Mouse (Mus musculus): ENCODE results near the gene Gas6. TPM values are rescaled to one million over a fixed set of nuclear protein-coding genes. Genes with fewer than 3 reads are reported as not detected.

The Gas6 gene
- polyA plus RNA-seq, 1 experiment from 2014 or later, result 13.9 TPM

- H3K27me3 ChIP-seq, result peaks cover 3% of the 10 kb centered on the region; the same call in 1 of the 2 replicates
- no peak overlapping the region for H3K9ac ChIP-seq
- no peak overlapping the region for H3K4me2 ChIP-seq
- 91% methylated on average over 6 of the region's 6 CpGs for WGBS
- no peaks in the 10 kb centered on the region for H3K9me3 ChIP-seq
- ATAC-seq (ENCODE audit: low FRiP score), result no peak
- H3K27ac ChIP-seq, result no peak overlapping the region
- no peaks in the 10 kb centered on the region for H3K4me1 ChIP-seq
- H3K36me3 ChIP-seq (replicated peaks), result no peaks in the 10 kb centered on the region
- H3K4me3 ChIP-seq (replicated peaks), result no peak overlapping the region
These were observed 47.8 kb downstream of the Gas6 start for GRCm38 (mm10) chr8:13446456-13446855.

- no peak overlapping the region for H3K27ac ChIP-seq
- no peaks in the 10 kb centered on the region for H3K4me1 ChIP-seq
- WGBS, result 94% methylated on average over 2 of the region's 2 CpGs
- H3K4me2 ChIP-seq, result no peak overlapping the region
- H3K4me3 ChIP-seq (replicated peaks), result no peak overlapping the region
- no peaks in the 10 kb centered on the region for H3K9me3 ChIP-seq
- ATAC-seq (ENCODE audit: low FRiP score), result no peak
- no peaks in the 10 kb centered on the region for H3K36me3 ChIP-seq (replicated peaks)
- H3K9ac ChIP-seq, result no peak overlapping the region
- H3K27me3 ChIP-seq, result no peaks in the 10 kb centered on the region
These were observed 52.1 kb downstream of the Gas6 start for GRCm38 (mm10) chr8:13442152-13442551.

DNA sequence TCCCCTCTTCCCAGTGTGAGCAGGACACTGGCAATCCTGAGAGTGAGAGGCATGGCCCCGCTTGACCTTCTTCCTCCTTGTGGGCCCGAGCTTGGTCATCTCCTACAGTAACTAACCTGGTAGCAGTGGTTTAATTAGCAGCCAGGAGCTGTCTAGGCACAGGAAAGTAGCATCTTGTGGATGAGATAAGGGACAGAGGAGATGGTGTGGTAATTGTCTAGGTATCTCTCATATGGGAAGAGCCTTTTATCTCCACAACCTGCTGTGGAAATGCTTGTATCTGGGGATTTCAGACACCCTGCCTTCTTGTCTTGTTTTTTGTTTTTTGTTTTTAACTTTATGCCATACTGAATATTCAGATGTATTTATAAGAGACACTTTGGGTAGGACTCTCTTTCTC, 56.8 kb downstream of the Gas6 start:
- 88% methylated on average over 2 of the region's 2 CpGs for WGBS
- no peak for ATAC-seq (ENCODE audit: low FRiP score)
- Histone ChIP-seq H3K4me1 (peaks cover 13% of the 10 kb centered on the region; the same call in 1 of the 2 replicates), H3K36me3 (replicated peaks) (no peaks in the 10 kb centered on the region), H3K9ac (no peak overlapping the region), H3K4me3 (replicated peaks) (no peak overlapping the region), H3K4me2 (no peak overlapping the region), H3K27me3 (peaks cover 27% of the 10 kb centered on the region), H3K9me3 (no peaks in the 10 kb centered on the region), H3K27ac (no peak overlapping the region)

DNA sequence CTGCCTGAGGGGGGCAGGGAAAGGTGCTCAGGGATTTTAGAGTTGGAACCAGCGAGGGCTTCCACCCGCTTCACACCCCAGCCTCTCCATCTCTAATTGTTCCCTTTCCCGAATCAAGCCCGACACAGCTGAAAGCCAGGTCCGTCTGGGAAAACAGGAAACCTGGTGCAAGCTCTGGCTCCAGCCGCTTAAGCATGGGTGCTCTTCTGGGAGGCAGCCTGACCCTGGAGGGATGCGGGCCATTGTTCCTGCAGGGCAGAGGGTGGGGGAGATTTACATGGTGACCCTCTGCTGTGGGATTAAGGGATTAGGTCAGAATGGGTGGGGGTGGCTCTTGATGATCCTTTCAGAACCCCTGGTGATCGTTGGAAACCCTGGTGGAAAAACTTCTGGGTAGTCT, 58.2 kb downstream of the Gas6 start:
- no peak overlapping the region for H3K9ac ChIP-seq
- H3K36me3 ChIP-seq (replicated peaks), result no peaks in the 10 kb centered on the region
- H3K9me3 ChIP-seq, result no peaks in the 10 kb centered on the region

GRCm38 (mm10) chr8:13434889-13435288, 59.4 kb downstream of the Gas6 start, which contains the start of gene Tmem255b:
TSS of gene Tmem255b (plus strand) at chr8:13435189.
- Histone ChIP-seq H3K9me3 (no peaks in the 10 kb centered on the region), H3K27me3 (peaks cover 27% of the 10 kb centered on the region), H3K36me3 (replicated peaks) (no peaks in the 10 kb centered on the region), H3K4me2 (peak within 1 kb of the TSS; percentile 24), H3K4me1 (peaks cover 13% of the 10 kb centered on the region; the same call in 1 of the 2 replicates), H3K9ac (no peak within 1 kb of the TSS), H3K4me3 (replicated peaks) (no peak within 1 kb of the TSS), H3K27ac (no peak within 1 kb of the TSS)
- ATAC-seq (ENCODE audit: low FRiP score), result no peak
- WGBS, result 13% methylated on average over 10 of the region's 10 CpGs

More for the DNA sequence above, 58.2 kb downstream of the Gas6 start:
- H3K4me2 ChIP-seq, result no peak overlapping the region
- H3K27ac ChIP-seq, result no peak overlapping the region
- ATAC-seq (ENCODE audit: low FRiP score), result no peak
- H3K4me3 ChIP-seq (replicated peaks), result no peak overlapping the region
- 6% methylated on average over 8 of the region's 8 CpGs for WGBS
- H3K4me1 ChIP-seq, result peaks cover 13% of the 10 kb centered on the region; the same call in 1 of the 2 replicates
- H3K27me3 ChIP-seq, result peaks cover 27% of the 10 kb centered on the region

GRCm38 (mm10) chr8:13433130-13433529, 61.2 kb downstream of the Gas6 start:
- no peak overlapping the region for H3K4me2 ChIP-seq
- H3K27me3 ChIP-seq, result peaks cover 27% of the 10 kb centered on the region
- H3K9ac ChIP-seq, result no peak overlapping the region
- no peak for ATAC-seq (ENCODE audit: low FRiP score)
- no peaks in the 10 kb centered on the region for H3K36me3 ChIP-seq (replicated peaks)
- 86% methylated on average over 5 of the region's 5 CpGs for WGBS
- no peaks in the 10 kb centered on the region for H3K9me3 ChIP-seq
- no peak overlapping the region for H3K4me3 ChIP-seq (replicated peaks)
- H3K27ac ChIP-seq, result no peak overlapping the region
- H3K4me1 ChIP-seq, result peaks cover 13% of the 10 kb centered on the region; the same call in 1 of the 2 replicates

- ATAC-seq (ENCODE audit: low FRiP score), result no peak
- H3K27ac ChIP-seq, result no peak overlapping the region
- no peak overlapping the region for H3K4me3 ChIP-seq (replicated peaks)
- H3K9me3 ChIP-seq, result no peaks in the 10 kb centered on the region
- no peak overlapping the region for H3K9ac ChIP-seq
- no peaks in the 10 kb centered on the region for H3K36me3 ChIP-seq (replicated peaks)
- H3K4me1 ChIP-seq, result peaks cover 11% of the 10 kb centered on the region; the same call in 1 of the 2 replicates
- no peak overlapping the region for H3K4me2 ChIP-seq
- H3K27me3 ChIP-seq, result peaks cover 17% of the 10 kb centered on the region
These were observed 63.4 kb downstream of the Gas6 start for GRCm38 (mm10) chr8:13430866-13431265.

DNA sequence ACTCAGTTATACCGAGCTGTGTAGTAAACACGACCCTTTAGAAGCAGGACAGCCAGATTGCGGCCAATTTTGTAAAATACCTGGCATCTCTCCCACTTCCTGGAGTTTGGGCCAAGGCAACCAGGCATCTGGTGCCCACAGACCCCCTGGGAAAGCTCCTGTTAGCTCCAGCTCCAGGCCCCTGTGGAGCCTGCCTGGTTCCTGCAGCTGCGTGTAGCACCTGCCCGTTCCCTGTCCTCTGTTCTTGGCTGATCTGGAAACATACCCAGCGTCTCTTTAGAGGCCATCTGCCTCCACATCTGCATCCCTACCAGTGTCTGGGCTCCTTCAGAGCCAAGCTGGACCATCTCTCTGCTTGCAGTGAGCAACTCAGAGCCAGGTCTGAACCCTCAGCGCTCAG, 63.9 kb downstream of the Gas6 start:
- peaks cover 13% of the 10 kb centered on the region for H3K27me3 ChIP-seq
- H3K9me3 ChIP-seq, result no peaks in the 10 kb centered on the region
- no peak for ATAC-seq (ENCODE audit: low FRiP score)
- no peak overlapping the region for H3K4me3 ChIP-seq (replicated peaks)
- 80% methylated on average over 7 of the region's 7 CpGs for WGBS
- H3K4me2 ChIP-seq, result no peak overlapping the region
- H3K9ac ChIP-seq, result no peak overlapping the region
- no peak overlapping the region for H3K27ac ChIP-seq
- H3K36me3 ChIP-seq (replicated peaks), result no peaks in the 10 kb centered on the region
- H3K4me1 ChIP-seq, result 0 out of 2 replicates have a peak, but pooled peaks cover 6% of the 10 kb centered on the region

DNA sequence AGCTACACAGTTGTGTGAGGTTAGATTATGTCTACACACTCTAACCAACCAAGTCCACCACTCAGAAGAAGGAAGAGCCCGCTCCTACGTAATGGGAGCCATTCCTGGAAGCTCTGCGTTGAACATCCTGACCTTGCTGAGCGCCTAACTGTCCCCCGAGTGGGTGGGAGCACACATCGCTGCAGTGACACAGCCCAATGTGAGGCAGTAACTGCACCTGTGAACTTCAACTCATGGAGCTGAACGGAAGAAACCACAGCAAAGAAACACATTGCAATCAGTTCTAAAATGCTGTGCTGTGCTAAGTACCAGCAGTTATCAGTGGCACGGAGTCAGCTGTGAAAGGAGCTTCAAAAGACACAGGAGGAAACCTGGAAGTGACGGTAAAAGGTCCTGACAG, 66.1 kb downstream of the Gas6 start:
- Histone ChIP-seq H3K27me3 (no peaks in the 10 kb centered on the region; the same call in 1 of the 2 replicates), H3K9me3 (no peaks in the 10 kb centered on the region), H3K4me1 (no peaks in the 10 kb centered on the region), H3K4me3 (replicated peaks) (no peak overlapping the region), H3K27ac (no peak overlapping the region), H3K36me3 (replicated peaks) (no peaks in the 10 kb centered on the region), H3K9ac (no peak overlapping the region), H3K4me2 (no peak overlapping the region)
- 89% methylated on average over 9 of the region's 9 CpGs for WGBS
- ATAC-seq (ENCODE audit: low FRiP score), result no peak

GRCm38 (mm10) chr8:13427351-13427750, 66.9 kb downstream of the Gas6 start:
- Histone ChIP-seq H3K9me3 (no peaks in the 10 kb centered on the region), H3K27ac (no peak overlapping the region), H3K9ac (no peak overlapping the region), H3K36me3 (replicated peaks) (no peaks in the 10 kb centered on the region), H3K4me3 (replicated peaks) (no peak overlapping the region), H3K27me3 (no peaks in the 10 kb centered on the region), H3K4me2 (no peak overlapping the region), H3K4me1 (no peaks in the 10 kb centered on the region)
- no peak for ATAC-seq (ENCODE audit: low FRiP score)
- WGBS, result 84% methylated on average over 6 of the region's 6 CpGs

DNA sequence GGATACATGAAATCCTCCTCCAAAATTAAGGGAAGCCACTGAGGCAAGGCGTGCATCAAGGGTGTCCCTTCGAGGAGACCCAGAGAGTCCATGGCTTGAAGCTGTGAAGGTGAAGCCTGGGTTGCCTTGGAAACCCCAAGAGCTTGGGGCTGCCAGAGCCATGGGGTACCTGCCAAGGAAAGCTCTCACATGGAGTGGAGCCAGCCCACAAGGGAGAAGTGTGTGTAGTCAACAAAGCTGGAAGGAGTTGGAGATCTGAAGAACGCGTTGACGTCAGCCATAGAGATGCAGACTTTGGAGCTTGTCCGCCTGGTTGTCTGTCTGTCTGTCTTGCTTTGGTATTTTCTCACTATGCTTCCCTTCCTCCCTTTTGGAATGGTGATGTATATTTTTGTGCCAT, 73.3 kb downstream of the Gas6 start:
- Histone ChIP-seq H3K36me3 (replicated peaks) (no peaks in the 10 kb centered on the region), H3K4me2 (no peak overlapping the region), H3K27me3 (no peaks in the 10 kb centered on the region), H3K9me3 (no peaks in the 10 kb centered on the region), H3K4me3 (replicated peaks) (no peak overlapping the region), H3K9ac (no peak overlapping the region), H3K27ac (no peak overlapping the region), H3K4me1 (no peaks in the 10 kb centered on the region)
- no peak for ATAC-seq (ENCODE audit: low FRiP score)
- 91% methylated on average over 6 of the region's 6 CpGs for WGBS

DNA sequence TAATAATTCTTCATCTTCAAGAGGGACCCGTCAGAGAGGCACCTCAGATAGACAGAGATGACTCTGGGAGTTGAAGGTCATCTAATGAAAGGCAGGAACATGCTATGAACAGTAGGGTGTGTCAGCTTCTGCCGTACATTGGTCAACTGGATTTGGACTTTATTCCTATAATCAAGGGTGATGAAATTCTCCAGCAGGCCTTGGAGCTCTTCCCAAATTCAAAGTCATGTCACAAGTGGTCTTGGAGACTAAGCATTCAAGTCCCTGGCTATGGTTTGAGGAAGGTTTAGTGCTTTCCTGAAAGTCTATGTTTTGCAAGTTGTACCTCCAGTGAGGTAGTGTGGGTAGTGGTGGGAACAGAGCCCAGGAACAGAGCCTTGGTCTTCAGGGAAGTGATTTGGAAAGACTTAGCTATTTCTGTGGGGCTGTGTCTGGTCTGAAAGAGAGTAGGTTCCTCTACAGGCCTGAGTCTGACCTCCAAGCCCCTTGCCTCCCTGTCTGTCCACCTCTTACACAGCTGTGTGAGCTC, 75.1 kb downstream of the Gas6 start:
- no peaks in the 10 kb centered on the region for H3K9me3 ChIP-seq
- H3K36me3 ChIP-seq (replicated peaks), result no peaks in the 10 kb centered on the region
- no peak overlapping the region for H3K4me2 ChIP-seq
- H3K9ac ChIP-seq, result no peak overlapping the region
- WGBS, result 80% methylated on average over 2 of the region's 2 CpGs
- no peaks in the 10 kb centered on the region for H3K4me1 ChIP-seq
- no peak for ATAC-seq (ENCODE audit: low FRiP score)
- peaks cover 3% of the 10 kb centered on the region; the same call in 1 of the 2 replicates for H3K27me3 ChIP-seq
- no peak overlapping the region for H3K4me3 ChIP-seq (replicated peaks)
- no peak overlapping the region for H3K27ac ChIP-seq

- Histone ChIP-seq H3K9me3 (no peaks in the 10 kb centered on the region), H3K27ac (no peak overlapping the region), H3K4me1 (no peaks in the 10 kb centered on the region), H3K36me3 (replicated peaks) (no peaks in the 10 kb centered on the region), H3K4me2 (no peak overlapping the region), H3K9ac (no peak overlapping the region), H3K4me3 (replicated peaks) (no peak overlapping the region), H3K27me3 (peaks cover 3% of the 10 kb centered on the region; the same call in 1 of the 2 replicates)
- ATAC-seq (ENCODE audit: low FRiP score), result no peak
- 82% methylated on average over 10 of the region's 10 CpGs for WGBS
These were observed 78.4 kb downstream of the Gas6 start for GRCm38 (mm10) chr8:13415879-13416278.
